Mouse (Mus musculus) heart, adult 2 months (tissue): ENCODE results near the gene Gcm1.
A peak's percentile ranks its signal among the peaks of the same experiment; 100 is the strongest.

ENCODE experiments used
- CTCF ChIP-seq: fragments of 200-600 bp; IDR thresholded peaks from 2 replicates; pipeline ENCODE4 v1.8.1; 2022; ENCODE audit warnings: antibody characterized with exemption, mild to moderate bottlenecking, moderate library complexity
- EP300 ChIP-seq: fragments of 200-500 bp; IDR thresholded peaks from 2 replicates; pipeline ENCODE4 v1.6.1; 2011; ENCODE audit warnings: low read depth, low read length, control low read depth; ENCODE audit not compliant: insufficient read depth
- POLR2A ChIP-seq: fragments of 200-500 bp; IDR thresholded peaks from 2 replicates; pipeline ENCODE4 v1.6.1; 2011; ENCODE audit warnings: mild to moderate bottlenecking, low read depth, low read length, control low read depth; ENCODE audit not compliant: insufficient read depth

DNA sequence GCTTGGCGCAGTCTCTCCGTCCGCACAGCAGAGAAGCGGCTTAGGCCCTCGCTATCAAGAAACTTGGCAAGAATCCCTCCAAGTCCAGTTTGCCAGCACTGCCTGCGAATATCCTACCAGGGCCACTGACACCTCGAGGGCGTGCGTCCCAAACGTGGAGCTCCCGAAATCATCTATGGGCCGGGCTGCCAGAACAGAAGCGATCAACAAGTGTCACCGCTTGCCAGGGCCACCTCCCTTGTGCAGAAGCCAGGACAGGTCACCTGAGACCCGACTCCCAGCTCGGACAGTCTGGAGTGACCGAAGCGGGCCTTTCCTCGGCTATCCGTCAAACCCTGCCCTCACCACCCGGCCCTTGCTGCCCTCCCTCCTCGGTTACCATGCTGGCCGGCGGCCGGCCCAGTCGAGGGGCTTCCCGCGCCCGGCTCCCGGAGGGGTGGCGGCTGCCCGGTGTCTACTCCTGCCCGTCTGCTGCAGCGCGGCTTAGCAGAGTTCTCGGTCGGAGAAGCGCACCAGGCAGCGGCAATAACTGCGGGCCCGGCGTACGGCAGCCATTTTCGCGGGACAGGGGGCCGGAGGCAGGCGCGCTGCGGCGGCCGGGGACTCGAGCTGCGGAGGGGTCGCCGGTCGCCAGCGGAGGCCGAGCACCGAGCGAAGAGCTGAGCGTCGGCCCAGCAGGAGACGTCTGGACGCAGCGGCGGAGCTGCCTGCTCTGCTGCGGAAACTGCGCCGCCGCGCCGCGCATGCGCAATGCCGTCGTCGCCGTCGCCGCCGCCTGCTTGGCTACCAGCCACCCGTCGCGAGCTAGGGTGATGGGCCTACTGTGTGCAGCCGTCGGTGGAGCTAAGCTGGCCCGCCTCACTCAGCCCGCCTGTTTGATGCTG lies 56.4 kb downstream of the Gcm1 start:
- TF ChIP-seq EP300 (peak; percentile 55; the same call in 1 of the 2 replicates), CTCF (no peak), POLR2A (peak; percentile 84)
